Mouse (Mus musculus): ENCODE measurements at regions not wholly inside any gene's neighbourhood (a gene's known extent, or its start where the extent isn't known, plus 50 kb on each side); places are given as distances from the start of the nearest gene placed in this dataset.

DNA sequence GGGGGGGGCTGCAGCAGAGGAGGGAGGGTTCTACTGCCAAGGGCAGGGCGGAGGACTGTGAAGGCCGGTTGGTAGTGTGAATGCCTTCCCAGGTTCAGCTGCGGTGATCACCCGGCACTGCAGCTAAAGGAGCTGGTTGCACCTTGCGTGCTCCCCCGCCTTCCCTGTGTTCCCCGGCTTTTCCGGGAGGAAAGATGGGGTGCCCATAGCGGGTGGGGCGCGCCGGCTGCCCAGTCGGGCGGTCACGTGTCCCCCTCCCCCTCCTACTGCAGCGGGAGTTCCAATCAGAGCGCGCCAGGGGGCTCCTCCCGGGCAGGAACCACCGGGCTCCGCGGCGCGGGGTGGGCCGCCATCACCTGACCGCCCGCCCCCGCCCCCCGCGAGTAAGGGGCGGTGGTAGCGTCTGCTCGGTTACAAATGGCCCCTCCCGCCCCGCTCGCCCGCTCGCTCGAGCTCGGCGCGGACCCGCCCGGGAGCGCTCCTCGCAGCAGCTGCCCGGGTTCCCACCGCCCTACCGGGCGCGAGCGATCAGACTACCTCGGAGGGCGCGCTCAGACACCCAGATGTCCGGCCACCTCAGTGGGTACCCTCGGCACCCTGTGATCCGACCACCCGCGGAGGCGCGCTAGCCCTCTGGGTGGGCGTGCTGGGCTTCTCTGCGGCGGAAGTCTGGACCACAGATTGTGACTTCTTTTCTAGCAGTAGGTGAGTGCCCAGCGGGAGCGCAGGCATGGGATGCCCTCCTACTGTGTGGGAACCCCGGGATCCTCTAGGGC is 174.9 kb upstream of the Topaz1 start:
- TF ChIP-seq CTCF (IDR thresholded peaks at IDR 0.05; ENCODE audit: control insufficient read depth, insufficient read depth, insufficient replicate concordance, low read depth, low read length) (no peak), POLR2A (IDR thresholded peaks at IDR 0.05; ENCODE audit: control insufficient read depth, low read depth, low read length) (no peak)

Measured in testis, adult 2 months (tissue).